Mouse (Mus musculus): ENCODE results near the gene Chn2.

Gene Chn2

DNA sequence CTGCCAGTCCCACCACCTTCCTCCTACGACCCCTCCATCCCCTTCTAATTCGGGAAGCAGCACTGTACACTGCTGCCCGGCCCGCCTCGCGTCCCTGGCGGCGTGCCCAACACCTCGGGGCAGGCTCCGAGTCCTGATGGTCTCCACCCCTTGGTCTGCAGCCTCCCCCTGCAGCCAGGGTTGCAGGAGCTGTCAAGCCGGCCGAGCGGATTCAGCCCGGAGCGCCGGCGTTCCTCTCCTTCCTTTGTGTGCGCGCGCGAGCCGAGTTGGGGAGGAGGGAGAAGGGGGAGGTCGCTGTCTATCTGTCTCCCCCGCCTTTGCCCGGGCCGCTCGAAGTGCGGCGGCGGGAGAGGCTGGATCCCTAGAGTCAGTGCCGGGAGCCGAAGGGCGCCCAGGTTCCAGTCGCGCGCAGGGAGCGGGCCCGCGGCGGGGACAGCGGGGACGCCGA is at the start of gene Chn2:
Gene Chn2 (plus strand): TSS at position 198 of the 448 bp plus-strand sequence.
- DNase-seq, result peak; percentile 75

DNA sequence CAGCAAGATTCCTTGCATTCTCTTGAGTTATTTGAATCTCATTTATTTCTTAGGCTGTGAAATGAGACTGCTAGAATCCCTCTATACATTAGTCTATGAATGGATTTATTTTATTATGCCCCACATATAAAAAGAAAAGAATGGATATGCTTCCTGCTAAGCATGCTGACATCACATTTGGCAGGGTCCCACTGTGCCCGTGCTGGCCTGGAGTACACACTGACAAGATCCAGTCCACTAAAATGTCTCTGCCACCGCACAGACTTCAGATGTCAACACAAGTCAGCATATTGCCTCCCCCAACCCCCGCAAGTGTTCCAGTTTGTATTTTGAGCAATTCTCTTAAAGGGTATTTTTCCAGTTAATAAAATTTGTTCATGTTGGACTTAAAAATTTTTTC is 47.0 kb upstream of the Chn2 start:
- no peak for DNase-seq

GRCm38 (mm10) chr6:53995519-53995918 is 43.8 kb upstream of the Chn2 start:
- DNase-seq, result no peak

GRCm38 (mm10) chr6:53996226-53996955 is 43.0 kb upstream of the Chn2 start:
- DNase-seq, result no peak

- no peak for DNase-seq
These were observed 34.1 kb upstream of the Chn2 start for GRCm38 (mm10) chr6:54005302-54005701.

DNA sequence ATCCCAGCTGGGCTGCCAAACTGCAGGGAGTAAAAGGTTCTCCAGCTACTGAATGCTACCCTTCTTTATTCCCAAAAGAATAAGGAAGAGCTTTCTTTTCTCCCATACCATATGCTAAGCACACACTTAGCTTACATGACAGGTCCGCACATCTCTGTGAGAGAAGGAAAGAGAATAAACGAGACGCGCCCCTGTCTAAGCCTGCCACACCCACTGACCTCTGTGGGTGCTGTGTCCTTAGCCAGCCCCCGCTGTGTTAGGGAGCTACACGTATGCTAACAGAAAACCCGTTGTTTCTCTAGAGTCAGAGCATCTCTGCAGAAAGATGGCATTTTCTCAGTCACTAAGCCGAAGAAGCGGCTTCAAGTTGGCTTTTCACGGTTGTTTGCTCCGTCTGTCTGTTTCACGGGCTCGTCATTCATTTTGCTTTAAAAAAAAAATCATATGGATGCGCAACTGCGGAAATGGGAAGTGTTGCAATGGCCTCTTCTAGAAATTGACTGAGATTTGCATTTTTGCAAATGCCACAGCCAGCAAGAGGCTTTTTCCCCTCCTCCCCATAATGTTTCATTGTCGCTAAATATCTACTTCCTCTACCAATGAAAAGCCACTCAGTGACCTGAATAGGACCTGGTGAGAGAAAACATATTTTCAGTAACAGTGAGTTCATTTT is 30.8 kb upstream of the Chn2 start:
- DNase-seq, result no peak

- no peak for DNase-seq
These were observed 30.1 kb upstream of the Chn2 start for GRCm38 (mm10) chr6:54009293-54009692.

DNA sequence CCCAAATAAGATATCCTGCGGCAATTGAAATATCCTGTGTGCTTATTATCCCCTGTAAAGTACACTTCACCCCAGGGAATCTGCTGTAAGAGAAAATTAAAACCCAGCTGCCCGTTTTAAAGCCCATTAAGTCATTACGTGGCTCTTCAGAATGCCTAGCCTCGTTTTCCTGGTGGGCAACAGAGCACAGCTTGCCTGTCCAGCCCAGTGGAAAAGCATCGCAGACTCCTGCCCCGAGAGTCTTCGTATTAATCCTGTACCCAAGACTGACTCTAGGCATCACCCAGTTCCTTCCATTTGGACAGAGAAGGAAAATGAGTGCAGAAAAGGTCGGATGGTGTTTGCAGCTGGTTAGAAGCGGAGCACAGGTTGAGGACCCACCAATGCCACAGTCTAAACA is 29.0 kb upstream of the Chn2 start:
- no peak for DNase-seq

GRCm38 (mm10) chr6:54012163-54012562 is 27.2 kb upstream of the Chn2 start:
- DNase-seq, result no peak

GRCm38 (mm10) chr6:54018038-54018437 is 21.3 kb upstream of the Chn2 start:
- no peak for DNase-seq

DNA sequence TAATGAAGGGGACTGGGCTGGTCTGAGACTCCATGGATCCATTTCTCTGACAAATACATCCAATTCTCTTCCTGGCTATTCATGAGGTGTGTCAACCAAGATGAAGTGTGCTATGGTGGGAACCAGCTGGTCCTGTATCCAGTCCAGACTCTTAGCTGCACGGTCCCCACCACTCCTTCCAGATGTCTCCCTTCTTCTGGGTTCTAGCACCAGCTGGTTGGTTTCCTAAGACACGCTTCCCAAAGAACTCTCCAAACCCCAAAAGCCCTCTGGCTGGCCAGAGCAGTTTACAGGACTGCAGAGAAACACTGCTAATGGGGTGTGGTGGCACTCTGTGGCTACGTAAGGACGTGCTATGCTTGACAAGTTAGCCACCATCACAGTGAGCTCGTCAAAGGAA is 20.5 kb upstream of the Chn2 start:
- no peak for DNase-seq

- DNase-seq, result peak; percentile 68
These were observed 18.1 kb upstream of the Chn2 start for GRCm38 (mm10) chr6:54021123-54021789.

GRCm38 (mm10) chr6:54023846-54024245 is 15.5 kb upstream of the Chn2 start:
- no peak for DNase-seq

GRCm38 (mm10) chr6:54028706-54029105 is 10.6 kb upstream of the Chn2 start:
- DNase-seq, result no peak

- DNase-seq, result no peak
These were observed 9.0 kb upstream of the Chn2 start for GRCm38 (mm10) chr6:54030351-54030750.

DNA sequence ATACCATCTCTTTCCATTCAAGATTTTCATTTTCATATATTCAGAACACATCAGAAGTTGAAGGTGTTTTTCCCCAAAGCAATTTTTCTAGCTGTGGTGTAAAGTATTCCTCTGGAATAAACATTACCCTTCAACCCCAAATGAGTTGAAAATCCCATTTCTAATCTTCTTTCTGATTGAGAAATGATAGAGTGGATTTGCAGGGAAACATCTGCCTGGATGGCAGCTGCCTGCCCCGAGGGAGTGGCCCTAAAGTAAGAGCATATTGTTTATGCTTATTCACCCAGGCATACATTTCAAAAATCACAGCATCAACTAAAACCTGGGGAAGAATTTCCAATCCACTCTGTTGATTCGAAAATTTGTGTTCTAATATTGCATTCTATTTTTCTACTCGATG is 8.6 kb upstream of the Chn2 start:
- no peak for DNase-seq

DNA sequence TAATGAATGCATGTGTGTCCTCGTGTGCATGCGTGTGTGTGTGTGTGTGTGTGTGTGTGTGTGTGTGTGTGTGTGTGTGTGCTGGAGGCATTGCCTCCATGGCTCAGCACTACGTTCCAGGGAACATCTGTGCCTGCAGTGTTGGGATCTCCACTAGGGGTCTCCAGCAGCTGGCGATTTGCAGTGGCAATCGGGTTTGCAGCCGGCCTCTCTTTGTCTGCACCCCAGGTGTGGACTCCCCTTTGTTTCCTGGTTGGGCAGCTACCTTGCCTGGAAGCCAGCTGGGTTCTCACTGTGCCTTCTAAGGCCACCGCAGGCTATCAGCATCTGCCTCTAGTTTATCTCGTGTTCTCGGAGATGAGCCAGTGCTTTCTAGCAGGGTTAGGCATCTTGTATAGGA is 4.9 kb upstream of the Chn2 start:
- DNase-seq, result peak; percentile 81

DNA sequence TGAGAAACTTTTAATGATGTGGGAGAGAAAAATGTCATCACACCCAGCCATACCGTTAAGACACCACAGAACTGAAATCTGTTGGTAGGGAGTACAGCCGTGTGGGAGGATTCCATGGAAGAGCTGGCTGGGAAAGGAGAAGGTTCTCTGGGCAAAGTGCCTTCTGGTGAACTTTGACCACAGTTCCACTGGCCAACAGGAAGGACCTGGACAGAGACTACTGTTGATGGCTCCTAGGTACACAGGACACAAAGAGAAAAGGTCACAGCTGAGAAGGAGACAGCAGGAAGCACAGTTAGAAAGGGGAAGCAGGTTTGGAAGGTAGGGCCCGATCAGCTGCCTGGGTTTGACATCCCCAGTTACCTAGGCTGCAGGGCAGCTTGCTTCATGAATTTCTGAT is 3.8 kb upstream of the Chn2 start:
- peak; percentile 58 for DNase-seq

DNA sequence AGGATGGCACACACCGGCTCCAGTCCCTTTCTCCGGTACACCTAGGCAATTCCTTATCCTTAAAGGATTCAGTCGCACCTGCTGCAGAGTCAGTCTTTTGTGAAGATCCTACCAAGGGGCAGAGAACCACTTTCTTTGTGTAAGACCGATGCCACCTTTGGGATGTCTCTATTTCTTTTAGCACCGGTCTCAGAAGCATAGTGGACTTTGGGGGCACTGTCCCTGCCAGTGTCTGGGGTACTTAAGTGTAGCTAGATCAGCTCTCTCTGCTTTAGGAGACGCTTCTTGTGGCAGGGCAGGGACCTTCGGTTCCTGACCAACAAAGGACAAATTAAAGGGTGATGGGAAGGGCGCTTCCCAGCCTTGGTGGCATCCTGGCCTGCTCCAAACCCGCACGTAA is 488 bp upstream of the Chn2 start:
- no peak for DNase-seq

DNA sequence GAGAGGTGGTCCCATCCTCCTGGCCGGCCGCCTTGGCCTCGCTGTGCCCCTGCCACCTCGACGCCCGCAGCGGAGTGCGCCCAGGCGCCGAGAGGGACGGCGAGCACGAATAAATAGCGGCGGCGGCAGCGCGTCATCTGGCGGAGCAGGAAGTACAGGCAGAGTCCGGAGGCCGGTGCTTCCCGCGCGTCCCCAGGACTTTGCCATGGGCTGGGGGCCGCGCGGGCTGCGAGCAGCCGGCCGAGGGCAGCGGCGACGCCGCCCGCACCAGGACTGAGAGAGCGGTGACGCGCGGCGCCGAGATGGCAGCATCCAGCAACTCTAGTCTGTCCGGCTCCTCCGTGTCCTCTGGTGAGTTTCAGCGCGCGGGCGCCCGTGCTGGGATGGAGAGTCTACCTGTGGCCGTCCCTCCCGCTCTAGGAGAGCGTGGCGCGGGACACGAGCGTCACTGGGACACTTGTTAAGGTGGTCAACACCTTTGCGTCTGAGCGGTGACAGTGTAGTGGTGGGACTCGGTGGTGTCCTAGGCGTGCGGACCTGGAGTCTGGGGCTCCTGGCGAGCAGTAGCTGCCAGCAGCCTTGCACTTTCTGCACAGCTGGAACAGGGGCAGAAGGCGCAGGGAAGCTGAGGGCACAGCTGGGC is 572 bp downstream of the Chn2 start:
- peak; percentile 79 for DNase-seq

GRCm38 (mm10) chr6:54040448-54040844 is 1.1 kb downstream of the Chn2 start:
- no peak for DNase-seq

- DNase-seq, result no peak
These were observed 2.2 kb downstream of the Chn2 start for GRCm38 (mm10) chr6:54041386-54042043.

DNA sequence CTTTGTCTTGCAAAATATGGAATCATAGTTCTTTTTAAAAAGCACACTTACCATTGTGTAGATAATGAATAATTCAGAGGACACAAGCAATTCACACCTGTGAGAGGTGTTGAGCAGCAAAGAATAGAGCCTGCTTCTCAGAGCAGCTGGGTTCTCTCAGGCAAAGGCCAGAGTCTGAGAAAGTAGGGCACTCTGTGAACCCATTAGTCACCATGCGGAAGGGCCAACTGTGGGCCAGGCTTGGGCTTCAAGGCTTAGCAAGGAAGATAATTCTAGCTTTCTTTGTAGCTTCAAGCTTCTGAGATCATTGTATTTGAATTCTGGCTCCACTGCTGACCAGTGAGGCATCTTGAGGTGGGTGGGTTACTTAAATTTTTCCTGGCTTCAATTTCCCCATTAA is 2.8 kb downstream of the Chn2 start:
- DNase-seq, result no peak
